Mouse (Mus musculus): ENCODE data around the gene Dot1l. TPM values are rescaled to one million over a fixed set of nuclear protein-coding genes. Genes with fewer than 3 reads are reported as not detected.
A peak's percentile ranks its signal among the peaks of the same experiment; 100 is the strongest.

The Dot1l gene
- polyA plus RNA-seq, 1 experiment: 121 TPM

- 18% methylated on average over 2 of the region's 2 CpGs for WGBS
- Histone ChIP-seq H3K4me1 (replicated peaks; ENCODE audit: control insufficient read depth, insufficient read depth, low read length) (peaks cover 11% of the 10 kb centered on the region; the same call in 1 of the 2 replicates), H3K4me3 (ENCODE audit: control insufficient read depth, insufficient read depth, low read length) (no peak overlapping the region), H3K36me3 (ENCODE audit: control insufficient read depth, insufficient read depth, low read length) (peaks cover 26% of the 10 kb centered on the region), H3K27ac (ENCODE audit: control insufficient read depth, insufficient read depth, low read length) (no peak overlapping the region), H3K27me3 (ENCODE audit: control insufficient read depth, insufficient read depth, low read length) (no peaks in the 10 kb centered on the region)
- no peak for TF ChIP-seq POLR2A (IDR thresholded peaks at IDR 0.05; ENCODE audit: control insufficient read depth, extremely low read depth, insufficient read depth, low read length, poor library complexity)
- TF ChIP-seq CTCF (IDR thresholded peaks at IDR 0.05; ENCODE audit: borderline replicate concordance, control insufficient read depth, extremely low read depth, insufficient read depth, low read length, poor library complexity): no peak
- no peak for DNase-seq
Measured at GRCm38 (mm10) chr10:80763502-80763901, 8.5 kb downstream of the Dot1l start.

- TF ChIP-seq POLR2A (IDR thresholded peaks at IDR 0.05; ENCODE audit: control insufficient read depth, extremely low read depth, insufficient read depth, low read length, poor library complexity) (no peak), CTCF (IDR thresholded peaks at IDR 0.05; ENCODE audit: borderline replicate concordance, control insufficient read depth, extremely low read depth, insufficient read depth, low read length, poor library complexity) (no peak)
- Histone ChIP-seq H3K4me3 (ENCODE audit: control insufficient read depth, insufficient read depth, low read length) (no peak overlapping the region), H3K27ac (ENCODE audit: control insufficient read depth, insufficient read depth, low read length) (no peak overlapping the region), H3K27me3 (ENCODE audit: control insufficient read depth, insufficient read depth, low read length) (no peaks in the 10 kb centered on the region), H3K4me1 (replicated peaks; ENCODE audit: control insufficient read depth, insufficient read depth, low read length) (peaks cover 10% of the 10 kb centered on the region; the same call in 1 of the 2 replicates), H3K36me3 (ENCODE audit: control insufficient read depth, insufficient read depth, low read length) (peaks cover 42% of the 10 kb centered on the region)
- no peak for DNase-seq
- WGBS: 98% methylated on average over 2 of the region's 2 CpGs
Measured at GRCm38 (mm10) chr10:80765746-80766145, 10.7 kb downstream of the Dot1l start.

DNA sequence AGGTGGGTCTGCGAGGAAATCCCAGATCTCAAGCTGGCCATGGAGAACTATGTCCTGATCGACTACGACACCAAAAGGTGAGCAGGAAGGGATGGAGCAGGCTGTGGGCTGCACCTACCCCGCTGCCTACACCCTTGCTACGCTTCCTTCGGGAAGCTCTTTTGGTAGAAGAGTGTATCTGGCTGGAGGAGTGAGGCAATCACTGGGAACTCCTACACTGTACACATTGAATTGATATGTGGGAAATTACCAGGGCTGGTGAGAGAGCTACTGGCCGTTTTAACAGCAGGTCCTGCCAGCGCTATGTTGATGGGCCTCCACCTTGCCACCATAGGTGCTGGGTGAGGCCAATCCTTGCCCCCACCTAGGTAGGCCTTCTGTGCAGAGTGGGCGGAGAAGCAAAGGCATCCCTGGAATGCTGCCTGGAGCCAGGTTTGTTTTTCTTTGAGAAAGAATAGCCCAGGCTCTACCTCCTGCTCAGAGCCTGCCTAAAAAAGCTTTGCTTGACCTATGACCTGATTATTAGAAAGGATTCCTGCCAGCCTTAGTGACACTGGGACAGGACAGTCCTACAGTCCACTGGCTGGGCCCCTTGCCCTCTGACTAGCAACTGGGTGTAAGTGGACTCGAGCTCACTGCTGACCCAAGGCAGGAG is 11.3 kb downstream of the Dot1l start:
- no peak overlapping the region for H3K27ac ChIP-seq (ENCODE audit: control insufficient read depth, insufficient read depth, low read length)
- TF ChIP-seq CTCF (IDR thresholded peaks at IDR 0.05; ENCODE audit: borderline replicate concordance, control insufficient read depth, extremely low read depth, insufficient read depth, low read length, poor library complexity) (no peak), POLR2A (IDR thresholded peaks at IDR 0.05; ENCODE audit: control insufficient read depth, extremely low read depth, insufficient read depth, low read length, poor library complexity) (no peak)
- no peak overlapping the region for H3K4me3 ChIP-seq (ENCODE audit: control insufficient read depth, insufficient read depth, low read length)
- H3K36me3 ChIP-seq (ENCODE audit: control insufficient read depth, insufficient read depth, low read length): peaks cover 47% of the 10 kb centered on the region
- H3K27me3 ChIP-seq (ENCODE audit: control insufficient read depth, insufficient read depth, low read length): no peaks in the 10 kb centered on the region
- peaks cover 6% of the 10 kb centered on the region; the same call in 1 of the 2 replicates for H3K4me1 ChIP-seq (replicated peaks; ENCODE audit: control insufficient read depth, insufficient read depth, low read length)
- 98% methylated on average over 10 of the region's 10 CpGs for WGBS
- DNase-seq: no peak

DNA sequence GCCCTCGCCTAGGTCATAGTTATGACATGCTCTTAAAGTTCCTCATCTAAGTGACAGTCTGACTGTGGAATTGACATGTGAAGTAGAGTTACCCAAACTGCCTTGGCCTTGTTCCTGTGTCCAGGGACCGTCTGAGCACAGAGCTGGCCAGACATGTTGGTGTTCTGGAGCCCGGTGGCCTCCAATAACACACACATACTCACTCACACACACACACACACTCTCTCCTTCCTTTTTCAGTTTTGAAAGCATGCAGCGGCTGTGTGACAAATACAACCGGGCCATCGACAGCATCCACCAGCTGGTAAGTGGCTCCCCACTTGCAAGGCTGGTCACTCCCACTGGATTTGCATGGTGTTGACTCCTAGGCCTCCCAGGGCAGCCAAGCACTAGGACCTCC is 13.4 kb downstream of the Dot1l start:
- peaks cover 65% of the 10 kb centered on the region for H3K36me3 ChIP-seq (ENCODE audit: control insufficient read depth, insufficient read depth, low read length)
- no peak overlapping the region for H3K27ac ChIP-seq (ENCODE audit: control insufficient read depth, insufficient read depth, low read length)
- TF ChIP-seq POLR2A (IDR thresholded peaks at IDR 0.05; ENCODE audit: control insufficient read depth, extremely low read depth, insufficient read depth, low read length, poor library complexity) (no peak), CTCF (IDR thresholded peaks at IDR 0.05; ENCODE audit: borderline replicate concordance, control insufficient read depth, extremely low read depth, insufficient read depth, low read length, poor library complexity) (no peak)
- H3K27me3 ChIP-seq (ENCODE audit: control insufficient read depth, insufficient read depth, low read length): no peaks in the 10 kb centered on the region
- 96% methylated on average over 6 of the region's 6 CpGs for WGBS
- H3K4me3 ChIP-seq (ENCODE audit: control insufficient read depth, insufficient read depth, low read length): no peak overlapping the region
- no peak for DNase-seq
- H3K4me1 ChIP-seq (replicated peaks; ENCODE audit: control insufficient read depth, insufficient read depth, low read length): no peaks in the 10 kb centered on the region

- Histone ChIP-seq H3K36me3 (ENCODE audit: control insufficient read depth, insufficient read depth, low read length) (peaks cover 65% of the 10 kb centered on the region), H3K27ac (ENCODE audit: control insufficient read depth, insufficient read depth, low read length) (no peak overlapping the region)
Measured at GRCm38 (mm10) chr10:80773816-80774215, 18.8 kb downstream of the Dot1l start.

GRCm38 (mm10) chr10:80774549-80774948 is 19.5 kb downstream of the Dot1l start:
- no peaks in the 10 kb centered on the region for H3K4me1 ChIP-seq (replicated peaks; ENCODE audit: control insufficient read depth, insufficient read depth, low read length)
- peaks cover 67% of the 10 kb centered on the region for H3K36me3 ChIP-seq (ENCODE audit: control insufficient read depth, insufficient read depth, low read length)
- no peaks in the 10 kb centered on the region for H3K27me3 ChIP-seq (ENCODE audit: control insufficient read depth, insufficient read depth, low read length)
- TF ChIP-seq POLR2A (IDR thresholded peaks at IDR 0.05; ENCODE audit: control insufficient read depth, extremely low read depth, insufficient read depth, low read length, poor library complexity) (no peak), CTCF (IDR thresholded peaks at IDR 0.05; ENCODE audit: borderline replicate concordance, control insufficient read depth, extremely low read depth, insufficient read depth, low read length, poor library complexity) (peak; percentile 84; the same call in 1 of the 2 replicates)
- H3K4me3 ChIP-seq (ENCODE audit: control insufficient read depth, insufficient read depth, low read length): no peak overlapping the region
- 58% methylated on average over 2 of the region's 2 CpGs for WGBS
- H3K27ac ChIP-seq (ENCODE audit: control insufficient read depth, insufficient read depth, low read length): no peak overlapping the region
- peak; percentile 65 for DNase-seq

More at GRCm38 (mm10) chr10:80773816-80774215, 18.8 kb downstream of the Dot1l start:
- Histone ChIP-seq H3K4me1 (replicated peaks; ENCODE audit: control insufficient read depth, insufficient read depth, low read length) (no peaks in the 10 kb centered on the region), H3K27me3 (ENCODE audit: control insufficient read depth, insufficient read depth, low read length) (no peaks in the 10 kb centered on the region), H3K4me3 (ENCODE audit: control insufficient read depth, insufficient read depth, low read length) (no peak overlapping the region)
- no peak for DNase-seq
- TF ChIP-seq CTCF (IDR thresholded peaks at IDR 0.05; ENCODE audit: borderline replicate concordance, control insufficient read depth, extremely low read depth, insufficient read depth, low read length, poor library complexity) (no peak), POLR2A (IDR thresholded peaks at IDR 0.05; ENCODE audit: control insufficient read depth, extremely low read depth, insufficient read depth, low read length, poor library complexity) (no peak)
- 94% methylated on average over 5 of the region's 5 CpGs for WGBS

Measured in thymus, adult 2 months (tissue).